Mouse (Mus musculus) kidney, adult 2 months (tissue): ENCODE results near the gene 1700023F06Rik. TPM values are rescaled to one million over a fixed set of nuclear protein-coding genes. Genes with fewer than 3 reads are reported as not detected.
A peak's percentile ranks its signal among the peaks of the same experiment; 100 is the strongest.

Experiments used
- DNase-seq: peaks from one replicate; pipeline ENCODE4 v3.0.0; 2021
- H3K27ac ChIP-seq: fragments of 200-500 bp; 2 replicates; pipeline ENCODE4 v1.5.1; 2012; ENCODE audit warnings: low read depth, low read length, control low read depth, inconsistent platforms; ENCODE audit not compliant: insufficient read depth
- H3K27me3 ChIP-seq: fragments of 200-500 bp; replicated peaks from 2 replicates; pipeline ENCODE4 v1.6.1; 2012; ENCODE audit warnings: mild to moderate bottlenecking, moderate library complexity, low read length, inconsistent platforms; ENCODE audit not compliant: control insufficient read depth, insufficient read depth
- H3K36me3 ChIP-seq: fragments of 200-500 bp; 2 replicates; pipeline ENCODE4 v1.6.1; 2012; ENCODE audit warnings: mild to moderate bottlenecking, moderate library complexity, low read length, inconsistent platforms; ENCODE audit not compliant: control insufficient read depth, insufficient read depth
- H3K4me1 ChIP-seq: fragments of 200-500 bp; 2 replicates; pipeline ENCODE4 v1.6.1; 2011; ENCODE audit warnings: low read length; ENCODE audit not compliant: control insufficient read depth, insufficient read depth
- H3K4me3 ChIP-seq: fragments of 200-500 bp; 2 replicates; pipeline ENCODE4 v1.5.1; 2011; ENCODE audit warnings: mild to moderate bottlenecking, low read depth, low read length, control low read depth; ENCODE audit not compliant: insufficient read depth
- CTCF ChIP-seq: fragments of 200-500 bp; conservative IDR thresholded peaks from 2 replicates; pipeline ENCODE4 v1.5.1; 2011; ENCODE audit warnings: low read depth, mild to moderate bottlenecking, control low read depth, low read length, moderate library complexity, mixed read lengths; ENCODE audit not compliant: insufficient read depth, insufficient read length
- POLR2A ChIP-seq: fragments of 200-500 bp; IDR thresholded peaks from one replicate; pipeline ENCODE4 v1.6.1; 2011; ENCODE audit warnings: low read depth, low read length, control low read depth
- WGBS: fragments of 180-500 bp; shearing (Covaris S2); methylation state at CpG from one replicate; pipeline ENCODE4 v1.1.7; 2018; 5-methylcytosine and 5-hydroxymethylcytosine counted together
- polyA plus RNA-seq: library from polyadenylated mRNA; depleted of rRNA; stranded (reverse); fragments of >200 nt; gene quantifications from 2 replicates; pipeline ENCODE4 v1.2.3, GENCODE M21; 2012; rRNA removed

Gene 1700023F06Rik
- polyA plus RNA-seq, result 0.09 and 0.22 TPM in 2 replicates

GRCm38 (mm10) chr11:103208458-103208857, at the start of gene 1700023F06Rik:
Gene 1700023F06Rik (minus strand): TSS chr11:103208558.
- Histone ChIP-seq H3K4me3 (no peak within 1 kb of the TSS), H3K27me3 (no peaks in the 10 kb centered on the region), H3K4me1 (no peaks in the 10 kb centered on the region), H3K36me3 (no peaks in the 10 kb centered on the region), H3K27ac (no peak within 1 kb of the TSS)
- DNase-seq, result no peak
- TF ChIP-seq CTCF (no peak), POLR2A (no peak)
- WGBS, result 90% methylated on average over 3 of the region's 3 CpGs

- WGBS, result 69% methylated on average over 4 of the region's 4 CpGs
- Histone ChIP-seq H3K36me3 (no peaks in the 10 kb centered on the region), H3K27me3 (no peaks in the 10 kb centered on the region), H3K4me1 (peaks cover 14% of the 10 kb centered on the region), H3K4me3 (no peak overlapping the region), H3K27ac (peak overlapping the region; percentile 21; the same call in 1 of the 2 replicates)
- DNase-seq, result no peak
- no peak for TF ChIP-seq POLR2A
- no peak for TF ChIP-seq CTCF
These were observed 49.7 kb upstream of the 1700023F06Rik start for GRCm38 (mm10) chr11:103257938-103258481.

GRCm38 (mm10) chr11:103253605-103254004, 45.2 kb upstream of the 1700023F06Rik start:
- Histone ChIP-seq H3K27me3 (no peaks in the 10 kb centered on the region), H3K4me1 (no peaks in the 10 kb centered on the region; the same call in 1 of the 2 replicates), H3K27ac (no peak overlapping the region), H3K36me3 (no peaks in the 10 kb centered on the region), H3K4me3 (no peak overlapping the region)
- TF ChIP-seq POLR2A, result no peak
- no peak for TF ChIP-seq CTCF
- no peak for DNase-seq
- 76% methylated on average over 5 of the region's 5 CpGs for WGBS

GRCm38 (mm10) chr11:103252380-103252779, 44.0 kb upstream of the 1700023F06Rik start:
- 86% methylated on average over 5 of the region's 5 CpGs for WGBS
- no peak overlapping the region for H3K4me3 ChIP-seq
- no peak overlapping the region for H3K27ac ChIP-seq
- H3K4me1 ChIP-seq, result peaks cover 9% of the 10 kb centered on the region; the same call in 1 of the 2 replicates
- H3K27me3 ChIP-seq, result no peaks in the 10 kb centered on the region
- TF ChIP-seq CTCF (no peak), POLR2A (no peak)
- no peak for DNase-seq
- no peaks in the 10 kb centered on the region for H3K36me3 ChIP-seq

- TF ChIP-seq CTCF (no peak), POLR2A (no peak)
- WGBS, result 92% methylated on average over 3 of the region's 3 CpGs
- no peak overlapping the region for H3K4me3 ChIP-seq
These were observed 42.0 kb upstream of the 1700023F06Rik start for GRCm38 (mm10) chr11:103250324-103250723.

GRCm38 (mm10) chr11:103249509-103249908, 41.2 kb upstream of the 1700023F06Rik start:
- H3K27ac ChIP-seq, result no peak overlapping the region
- 62% methylated on average over 6 of the region's 6 CpGs for WGBS
- no peak for TF ChIP-seq POLR2A
- no peaks in the 10 kb centered on the region for H3K36me3 ChIP-seq
- no peak for DNase-seq
- no peaks in the 10 kb centered on the region for H3K27me3 ChIP-seq
- peaks cover 23% of the 10 kb centered on the region; the same call in 1 of the 2 replicates for H3K4me1 ChIP-seq
- no peak overlapping the region for H3K4me3 ChIP-seq

More at GRCm38 (mm10) chr11:103250324-103250723, 42.0 kb upstream of the 1700023F06Rik start:
- H3K27ac ChIP-seq, result no peak overlapping the region
- peaks cover 23% of the 10 kb centered on the region; the same call in 1 of the 2 replicates for H3K4me1 ChIP-seq
- no peaks in the 10 kb centered on the region for H3K36me3 ChIP-seq
- DNase-seq, result no peak
- no peaks in the 10 kb centered on the region for H3K27me3 ChIP-seq

GRCm38 (mm10) chr11:103248837-103249236, 40.5 kb upstream of the 1700023F06Rik start:
- DNase-seq, result no peak
- Histone ChIP-seq H3K36me3 (no peaks in the 10 kb centered on the region), H3K4me3 (no peak overlapping the region), H3K27me3 (no peaks in the 10 kb centered on the region), H3K4me1 (peaks cover 23% of the 10 kb centered on the region; the same call in 1 of the 2 replicates), H3K27ac (no peak overlapping the region)
- TF ChIP-seq POLR2A (no peak), CTCF (no peak)
- 74% methylated on average over 5 of the region's 5 CpGs for WGBS
